Mouse (Mus musculus) bone marrow macrophage, adult 2 months (primary cell): Measurements from ENCODE around the gene Abhd17b.

Experiments
- CTCF ChIP-seq: IDR thresholded peaks from 2 replicates; pipeline ENCODE4 v1.5.1; 2012; ENCODE audit warnings: low read depth, mild to moderate bottlenecking, low read length, moderate library complexity
- POLR2A ChIP-seq: IDR thresholded peaks from 2 replicates; pipeline ENCODE4 v1.6.1; 2012; ENCODE audit warnings: mild to moderate bottlenecking, low read depth, low read length, borderline replicate concordance

GRCm38 (mm10) chr19:21611297-21611696 lies 41.7 kb upstream of the Abhd17b start:
- TF ChIP-seq POLR2A (no peak), CTCF (no peak)
